Mouse (Mus musculus): Measurements from ENCODE around the gene Deup1. TPM values are rescaled to one million over a fixed set of nuclear protein-coding genes. Genes with fewer than 3 reads are reported as not detected.

The Deup1 gene
- polyA plus RNA-seq, 2 experiments, result 0.02 TPM; not detected in 1

DNA sequence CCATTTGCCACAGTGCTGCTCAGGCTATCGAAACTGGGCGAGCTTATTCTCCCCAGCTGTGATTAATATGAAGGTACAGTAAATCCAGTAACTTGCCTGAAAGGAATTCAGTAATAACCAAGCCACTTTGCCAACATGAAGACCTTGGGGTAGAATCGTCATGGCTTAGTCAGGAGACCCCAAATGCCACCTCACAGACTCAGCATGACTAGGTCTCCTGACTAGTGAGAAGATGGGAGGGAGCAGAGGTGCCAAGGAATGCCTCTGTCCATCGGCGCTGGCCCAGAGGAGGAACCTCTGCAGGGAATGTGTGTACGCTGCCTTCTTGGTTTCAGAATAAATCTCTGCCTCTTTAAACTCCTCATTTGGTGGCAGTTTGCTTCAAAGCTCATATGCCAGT, 104.1 kb downstream of the Deup1 start:
- no peaks in the 10 kb centered on the region for H3K9me3 ChIP-seq (ENCODE audit: control insufficient read depth, low read length)
- DNase-seq (ENCODE audit: low read depth in 3 of 3, low spot score in 3 of 3), result no peak
- H3K9ac ChIP-seq (replicated peaks), result no peak overlapping the region
- no peak overlapping the region for H3K4me2 ChIP-seq (ENCODE audit: low read depth)
- 72% methylated on average over 6 of the region's 6 CpGs for WGBS (ENCODE audit: insufficient replicate concordance)
- H3K27me3 ChIP-seq (ENCODE audit: control insufficient read depth, insufficient read depth, low read length), result no peaks in the 10 kb centered on the region
- no peak for ATAC-seq (ENCODE audit: insufficient read depth)
- peaks cover 0 to under 1% of the 10 kb centered on the region in 2 experiments; a peak in 1 of 4 replicates for H3K4me1 ChIP-seq (replicated peaks; ENCODE audit: control insufficient read depth in 2 of 2, insufficient read depth in 2 of 2, low read length in 1 of 2)
- no peaks in the 10 kb centered on the region for H3K36me3 ChIP-seq (replicated peaks; ENCODE audit: control insufficient read depth, insufficient read depth, low read depth)
- H3K27ac ChIP-seq, result no peak overlapping the region
- TF ChIP-seq EP300 (IDR thresholded peaks at IDR 0.05; ENCODE audit: low read depth) (no peak), CTCF (IDR thresholded peaks at IDR 0.05; ENCODE audit: low read depth) (no peak)
- no peak overlapping the region for H3K4me3 ChIP-seq (ENCODE audit: insufficient read depth in 1 of 2, low read depth in 2 of 2, low read length in 2 of 2)

- Histone ChIP-seq H3K4me1 (replicated peaks; ENCODE audit: control insufficient read depth in 2 of 2, insufficient read depth in 2 of 2, low read length in 1 of 2) (no peaks in the 10 kb centered on the region), H3K27ac (no peak overlapping the region), H3K9ac (replicated peaks) (no peak overlapping the region), H3K9me3 (ENCODE audit: control insufficient read depth, low read length) (no peaks in the 10 kb centered on the region), H3K27me3 (ENCODE audit: control insufficient read depth, insufficient read depth, low read length) (no peaks in the 10 kb centered on the region), H3K36me3 (replicated peaks; ENCODE audit: control insufficient read depth, insufficient read depth, low read depth) (no peaks in the 10 kb centered on the region), H3K4me3 (ENCODE audit: insufficient read depth in 1 of 2, low read depth in 2 of 2, low read length in 2 of 2) (no peak overlapping the region), H3K4me2 (ENCODE audit: low read depth) (no peak overlapping the region)
- ATAC-seq (ENCODE audit: insufficient read depth) (no peak), DNase-seq (ENCODE audit: low read depth in 3 of 3, low spot score in 3 of 3) (no peak)
- WGBS (ENCODE audit: insufficient replicate concordance), result 67% methylated on average over 5 of the region's 5 CpGs
- TF ChIP-seq CTCF (IDR thresholded peaks at IDR 0.05; ENCODE audit: low read depth), result no peak
- TF ChIP-seq EP300 (IDR thresholded peaks at IDR 0.05; ENCODE audit: low read depth), result no peak
These were observed 104.8 kb downstream of the Deup1 start for GRCm38 (mm10) chr9:15522887-15523286.

- H3K27ac ChIP-seq, result no peak overlapping the region
- no peak overlapping the region for H3K4me2 ChIP-seq (ENCODE audit: low read depth)
- no peaks in the 10 kb centered on the region for H3K4me1 ChIP-seq (replicated peaks; ENCODE audit: control insufficient read depth in 2 of 2, insufficient read depth in 2 of 2, low read length in 1 of 2)
- H3K9ac ChIP-seq (replicated peaks), result no peak overlapping the region
- 81% methylated on average over 10 of the region's 10 CpGs for WGBS (ENCODE audit: insufficient replicate concordance)
- DNase-seq (ENCODE audit: low read depth in 3 of 3, low spot score in 3 of 3), result no peak
- H3K9me3 ChIP-seq (ENCODE audit: control insufficient read depth, low read length), result no peaks in the 10 kb centered on the region
- no peaks in the 10 kb centered on the region for H3K27me3 ChIP-seq (ENCODE audit: control insufficient read depth, insufficient read depth, low read length)
- no peak for TF ChIP-seq CTCF (IDR thresholded peaks at IDR 0.05; ENCODE audit: low read depth)
- H3K36me3 ChIP-seq (replicated peaks; ENCODE audit: control insufficient read depth, insufficient read depth, low read depth), result no peaks in the 10 kb centered on the region
- H3K4me3 ChIP-seq (ENCODE audit: insufficient read depth in 1 of 2, low read depth in 2 of 2, low read length in 2 of 2), result no peak overlapping the region
- ATAC-seq (ENCODE audit: insufficient read depth), result no peak
These were observed 105.4 kb downstream of the Deup1 start for GRCm38 (mm10) chr9:15522348-15522747.

DNA sequence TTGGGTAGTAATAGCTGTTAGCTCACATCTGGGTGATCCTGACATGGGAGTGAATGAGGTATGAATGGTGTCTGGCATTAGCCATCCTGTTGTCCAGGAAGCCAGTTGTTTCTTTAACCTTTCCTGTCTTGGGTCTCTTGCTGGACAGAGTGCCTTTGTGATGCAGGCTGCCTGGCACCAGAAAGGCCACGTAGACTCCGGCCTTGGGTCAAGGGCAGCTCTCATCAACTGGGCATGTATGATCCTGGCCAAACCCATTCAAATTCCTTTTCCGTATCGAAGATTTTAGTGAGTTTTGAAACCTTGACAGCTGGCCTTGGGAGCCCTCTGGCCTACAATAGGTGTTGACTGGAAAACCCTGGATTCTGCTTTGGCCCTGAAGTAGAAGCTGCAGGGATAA, 109.8 kb downstream of the Deup1 start:
- Histone ChIP-seq H3K27me3 (ENCODE audit: control insufficient read depth, insufficient read depth, low read length) (no peaks in the 10 kb centered on the region), H3K4me2 (ENCODE audit: low read depth) (no peak overlapping the region), H3K4me1 (replicated peaks; ENCODE audit: control insufficient read depth in 2 of 2, insufficient read depth in 2 of 2, low read length in 1 of 2) (no peaks in the 10 kb centered on the region), H3K36me3 (replicated peaks; ENCODE audit: control insufficient read depth, insufficient read depth, low read depth) (no peaks in the 10 kb centered on the region), H3K9ac (replicated peaks) (no peak overlapping the region), H3K4me3 (ENCODE audit: insufficient read depth in 1 of 2, low read depth in 2 of 2, low read length in 2 of 2) (no peak overlapping the region), H3K9me3 (ENCODE audit: control insufficient read depth, low read length) (no peaks in the 10 kb centered on the region), H3K27ac (no peak overlapping the region)
- WGBS (ENCODE audit: insufficient replicate concordance), result 72% methylated on average over 4 of the region's 4 CpGs
- no peak for ATAC-seq (ENCODE audit: insufficient read depth)
- TF ChIP-seq CTCF (IDR thresholded peaks at IDR 0.05; ENCODE audit: low read depth), result no peak
- TF ChIP-seq EP300 (IDR thresholded peaks at IDR 0.05; ENCODE audit: low read depth), result no peak
- no peak for DNase-seq (ENCODE audit: low read depth in 3 of 3, low spot score in 3 of 3)

- DNase-seq (ENCODE audit: low read depth in 3 of 3, low spot score in 3 of 3) (no peak), ATAC-seq (ENCODE audit: insufficient read depth) (no peak)
- 57% methylated on average over 2 of the region's 2 CpGs for WGBS (ENCODE audit: insufficient replicate concordance)
- H3K27ac ChIP-seq, result no peak overlapping the region
- no peaks in the 10 kb centered on the region for H3K36me3 ChIP-seq (replicated peaks; ENCODE audit: control insufficient read depth, insufficient read depth, low read depth)
- no peak overlapping the region for H3K9ac ChIP-seq (replicated peaks)
- H3K4me3 ChIP-seq (ENCODE audit: insufficient read depth in 1 of 2, low read depth in 2 of 2, low read length in 2 of 2), result no peak overlapping the region
- TF ChIP-seq EP300 (IDR thresholded peaks at IDR 0.05; ENCODE audit: low read depth), result no peak
- no peak for TF ChIP-seq CTCF (IDR thresholded peaks at IDR 0.05; ENCODE audit: low read depth)
- H3K4me2 ChIP-seq (ENCODE audit: low read depth), result no peak overlapping the region
- 0 out of 4 replicates have a peak, but pooled peaks cover 0 to 2% of the 10 kb centered on the region in 2 experiments for H3K4me1 ChIP-seq (replicated peaks; ENCODE audit: control insufficient read depth in 2 of 2, insufficient read depth in 2 of 2, low read length in 1 of 2)
- no peaks in the 10 kb centered on the region for H3K9me3 ChIP-seq (ENCODE audit: control insufficient read depth, low read length)
- H3K27me3 ChIP-seq (ENCODE audit: control insufficient read depth, insufficient read depth, low read length), result no peaks in the 10 kb centered on the region
These were observed 111.7 kb downstream of the Deup1 start for GRCm38 (mm10) chr9:15516007-15516406.
